ENCODE assay signal across 16 mouse cellular contexts in the genomic region with DNA sequence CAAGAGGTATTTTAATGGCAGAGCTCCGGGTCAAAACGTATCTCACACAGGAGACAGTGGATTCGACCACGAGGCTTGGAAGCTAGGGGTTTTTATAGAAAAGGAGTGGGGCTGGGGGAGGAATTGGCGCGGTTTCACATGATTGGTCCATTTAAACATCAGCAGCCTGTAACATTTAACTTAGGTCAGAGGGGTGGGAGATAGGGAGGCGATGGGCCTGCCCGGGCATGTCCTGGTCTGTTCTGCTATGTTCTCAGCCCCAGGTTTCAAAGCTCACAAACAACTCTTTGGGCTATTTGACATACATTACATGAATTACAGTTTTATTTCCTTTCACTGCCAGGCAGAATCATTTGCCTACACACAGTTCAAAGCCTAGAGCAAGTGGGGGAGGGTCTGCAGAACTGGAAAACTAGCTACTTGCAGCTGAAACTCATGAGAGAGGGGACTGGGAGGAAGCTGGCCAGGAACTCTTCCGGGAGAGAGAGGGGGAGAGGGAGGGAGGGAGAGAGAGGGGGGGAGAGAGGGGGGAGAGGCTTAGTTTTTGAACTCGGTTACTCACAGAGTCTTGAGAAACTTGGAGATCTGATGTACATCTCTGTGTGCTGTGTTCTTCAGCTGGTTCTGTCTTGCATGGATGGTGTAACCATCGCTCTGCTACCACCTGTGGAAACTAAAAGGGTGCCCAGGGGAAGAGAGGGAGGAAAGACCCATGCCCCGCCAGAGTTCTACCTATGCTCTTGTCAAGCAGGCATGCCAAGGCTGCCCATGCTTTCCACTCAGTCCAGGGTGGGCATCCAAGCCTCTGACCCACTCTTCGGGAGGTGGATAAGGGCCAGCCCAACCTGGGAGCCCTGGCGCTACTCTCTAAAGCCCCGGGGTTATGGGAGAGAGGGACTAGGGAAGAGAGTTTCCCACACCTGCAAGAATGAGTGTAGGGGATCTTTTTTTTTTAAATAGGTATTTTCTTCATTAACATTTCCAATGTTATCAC. TPM values are rescaled to one million over a fixed set of nuclear protein-coding genes. Genes with fewer than 3 reads are reported as not detected.
DNase-seq lines count a peak whose midpoint lies in the region; ATAC-seq and TF ChIP-seq lines count a peak whose summit lies in the region.
"Not testable (repeated sequence)": the region's sequence is repeated elsewhere in the genome, so short reads cannot be mapped to it uniquely, and the experiment has no call there.
"Had no signal": no experiment of that assay in that cellular context is flagged by ENCODE, and none has a peak within 500 bp of the region (broad histone marks: within the 10 kb centered on the region; RNA-seq: fewer than 3 reads in every experiment).

No protein-coding gene starts in this region.

- not testable (repeated sequence) for H3K36me3 ChIP-seq in ES-E14 (ENCODE audit: control insufficient read depth, insufficient read depth, low read length, poor library complexity, severe bottlenecking); forebrain, embryonic 11.5 days (ENCODE audit: control insufficient read depth, insufficient read depth, low read length); heart, embryonic 12.5 days; hindbrain, embryonic 16.5 days (ENCODE audit: control insufficient read depth, insufficient read depth, low read length); limb, embryonic 14.5 days (ENCODE audit: control insufficient read depth, insufficient read depth, low read length); midbrain, embryonic 13.5 days

- peak; percentile 56; the same call in 1 of the 2 replicates for ATAC-seq in forebrain, embryonic 11.5 days (replicated peaks; ENCODE audit: low FRiP score)
- peak; percentile 51 for ATAC-seq in heart, embryonic 12.5 days (ENCODE audit: insufficient number of reproducible peaks, low FRiP score)
- ATAC-seq in hindbrain, embryonic 16.5 days = peak; percentile 70
- ATAC-seq in limb, embryonic 14.5 days (ENCODE audit: low FRiP score, low read depth) = peak; percentile 76
- peak; percentile 66 for ATAC-seq in midbrain, embryonic 13.5 days

- peak; percentile 22 for DNase-seq in ES-E14 (ENCODE audit: low read depth, low spot score)
- DNase-seq in embryo, embryonic 9.5 days (ENCODE audit: extremely low spot score) = peak; percentile 51
- not testable (repeated sequence) for DNase-seq in forebrain, embryonic 11.5 days (ENCODE audit: low spot score)
- DNase-seq in limb, embryonic 14.5 days (ENCODE audit: low spot score) = peak; percentile 18
- peak; percentile 15 for DNase-seq in retina, embryonic 14.5 days (ENCODE audit: low spot score)

- not testable (repeated sequence) for H3K4me1 ChIP-seq in ES-E14 (ENCODE audit: control insufficient read depth in 2 of 2, insufficient read depth in 2 of 2, low read length in 2 of 2, poor library complexity in 1 of 2); forebrain, embryonic 11.5 days (replicated peaks; ENCODE audit: control insufficient read depth, insufficient read depth, low read length); heart, embryonic 12.5 days (replicated peaks); hindbrain, embryonic 16.5 days (ENCODE audit: control insufficient read depth, insufficient read depth, low read depth, low read length); limb, embryonic 14.5 days (ENCODE audit: control insufficient read depth, insufficient read depth, low read length)
- H3K4me1 ChIP-seq in midbrain, embryonic 13.5 days (replicated peaks) = peaks cover 10% of the 10 kb centered on the region

- H3K4me2 ChIP-seq in forebrain, embryonic 11.5 days (ENCODE audit: low read depth, low read length, severe bottlenecking); limb, embryonic 14.5 days (replicated peaks; ENCODE audit: low read depth, low read length, severe bottlenecking): not testable (repeated sequence)
- peak overlapping the region; percentile 60 for H3K4me2 ChIP-seq in heart, embryonic 12.5 days
- H3K4me2 ChIP-seq in hindbrain, embryonic 16.5 days (ENCODE audit: low read length) = peak overlapping the region; percentile 60; the same call in 1 of the 2 replicates
- peak overlapping the region; percentile 57 for H3K4me2 ChIP-seq in midbrain, embryonic 13.5 days (replicated peaks)

- not testable (repeated sequence) for TF ChIP-seq POLR2A in limb, embryonic 14.5 days (IDR thresholded peaks at IDR 0.05; ENCODE audit: borderline replicate concordance, extremely low read depth, insufficient read depth, insufficient read length)

- H3K9me3 ChIP-seq in ES-E14 (ENCODE audit: control insufficient read depth, insufficient read depth, low read depth, low read length); forebrain, embryonic 11.5 days (ENCODE audit: control insufficient read depth, low read length); heart, embryonic 12.5 days (replicated peaks); hindbrain, embryonic 16.5 days (ENCODE audit: control insufficient read depth, low read length); limb, embryonic 14.5 days (ENCODE audit: control insufficient read depth, low read length); midbrain, embryonic 13.5 days: not testable (repeated sequence)

- WGBS in forebrain, embryonic 11.5 days = 60% methylated on average over 10 of the region's 15 CpGs
- 56% methylated on average over 11 of the region's 15 CpGs for WGBS in heart, embryonic 12.5 days
- 52% methylated on average over 11 of the region's 15 CpGs for WGBS in hindbrain, embryonic 16.5 days
- WGBS in limb, embryonic 14.5 days = 61% methylated on average over 9 of the region's 15 CpGs
- 51% methylated on average over 11 of the region's 15 CpGs for WGBS in midbrain, embryonic 13.5 days

- H3K4me3 ChIP-seq in ES-E14 (ENCODE audit: insufficient read depth in 1 of 2, low read depth in 1 of 2, low read length in 2 of 2, poor library complexity in 1 of 2, severe bottlenecking in 1 of 2) = peak overlapping the region in 1 of 2 experiments; percentile 59; a peak in 1 of 4 replicates
- not testable (repeated sequence) for H3K4me3 ChIP-seq in forebrain, embryonic 11.5 days (ENCODE audit: low read depth, low read length); heart, embryonic 12.5 days; limb, embryonic 14.5 days (replicated peaks; ENCODE audit: low read length)
- H3K4me3 ChIP-seq in hindbrain, embryonic 16.5 days (ENCODE audit: low read length) = peak overlapping the region; percentile 10
- H3K4me3 ChIP-seq in midbrain, embryonic 13.5 days (replicated peaks) = peak overlapping the region; percentile 30; the same call in 1 of the 2 replicates

- H3K27me3 ChIP-seq in forebrain, embryonic 11.5 days (ENCODE audit: control insufficient read depth, insufficient read depth, low read length); heart, embryonic 12.5 days (replicated peaks); hindbrain, embryonic 16.5 days (replicated peaks; ENCODE audit: control insufficient read depth, insufficient read depth, low read length); limb, embryonic 14.5 days (ENCODE audit: control insufficient read depth, insufficient read depth, low read length); midbrain, embryonic 13.5 days: not testable (repeated sequence)

- in situ Hi-C loops in ES-E14 (cut with MboI; ENCODE audit: low sequenced_read_pairs in 2 of 2, unreplicated experiment in 2 of 2) = not testable (repeated sequence)

- 0 out of 2 replicates have a peak overlapping the region, but pooled peaks have one; percentile 64 for H3K9ac ChIP-seq in ES-E14 (ENCODE audit: insufficient read depth, low read depth, low read length, poor library complexity, severe bottlenecking)
- not testable (repeated sequence) for H3K9ac ChIP-seq in forebrain, embryonic 11.5 days (ENCODE audit: low read length); heart, embryonic 12.5 days; hindbrain, embryonic 16.5 days (ENCODE audit: low read depth, low read length); limb, embryonic 14.5 days (ENCODE audit: low read depth, low read length, severe bottlenecking); midbrain, embryonic 13.5 days (replicated peaks)

- 0 out of 2 replicates have a peak overlapping the region, but pooled peaks have one; percentile 8 for H3K27ac ChIP-seq in ES-E14 (ENCODE audit: insufficient read depth, low read depth, low read length, poor library complexity, severe bottlenecking)
- H3K27ac ChIP-seq in forebrain, embryonic 11.5 days (ENCODE audit: low read depth, low read length); heart, embryonic 12.5 days (ENCODE audit: poor library complexity, severe bottlenecking); hindbrain, embryonic 16.5 days (ENCODE audit: low read depth, low read length); limb, embryonic 14.5 days (replicated peaks; ENCODE audit: low read depth, low read length); midbrain, embryonic 13.5 days: not testable (repeated sequence)

RNA-seq across cellular contexts. Expression of a gene that starts 12.0 kb away (rescaled TPM):
- not detected in 2 replicates for total RNA-seq in ES-E14 (2012; rRNA removed)
- polyA plus RNA-seq in forebrain, embryonic 11.5 days (2014; fragmentation: Nextera tagmentation; extraction: Ambion mirVana) = not detected in 2 replicates
- not detected in 2 replicates for polyA plus RNA-seq in heart, embryonic 12.5 days (2016; fragmentation: Nextera tagmentation; extraction: Ambion mirVana)
- 0.16 TPM in 1 of 2 replicates, not detected in the other for polyA plus RNA-seq in hindbrain, embryonic 16.5 days (2015; fragmentation: Nextera tagmentation; extraction: Ambion mirVana)
- polyA plus RNA-seq in limb, embryonic 14.5 days (2012; rRNA removed) = 0.14 and 0.27 TPM in 2 replicates
- polyA plus RNA-seq in limb, embryonic 14.5 days (2014; fragmentation: Nextera tagmentation; extraction: Ambion mirVana) = not detected in 2 replicates
- polyA plus RNA-seq in midbrain, embryonic 13.5 days (2015; fragmentation: Nextera tagmentation; extraction: Ambion mirVana) = not detected in 2 replicates
- total RNA-seq: adrenal gland, adult 2 months; gastrocnemius, postnatal 14 days; heart, postnatal 10 days; liver, adult 2 months had no signal
- polyA plus RNA-seq: adrenal gland, adult 2 months; intestine, embryonic 16.5 days; large intestine, adult 2 months; liver, adult 2 months; small intestine, adult 2 months; stomach, postnatal 0 days had no signal

RNA-seq across cellular contexts. Expression of a gene that starts 19.1 kb away (rescaled TPM):
- total RNA-seq in ES-E14 (2012; rRNA removed) = not detected in 2 replicates
- polyA plus RNA-seq in forebrain, embryonic 11.5 days (2014; fragmentation: Nextera tagmentation; extraction: Ambion mirVana) = not detected in 2 replicates
- not detected in 2 replicates for polyA plus RNA-seq in heart, embryonic 12.5 days (2016; fragmentation: Nextera tagmentation; extraction: Ambion mirVana)
- polyA plus RNA-seq in hindbrain, embryonic 16.5 days (2015; fragmentation: Nextera tagmentation; extraction: Ambion mirVana) = not detected in 2 replicates
- polyA plus RNA-seq in limb, embryonic 14.5 days (2012; rRNA removed) = not detected in 2 replicates
- polyA plus RNA-seq in limb, embryonic 14.5 days (2014; fragmentation: Nextera tagmentation; extraction: Ambion mirVana) = not detected in 2 replicates
- polyA plus RNA-seq in midbrain, embryonic 13.5 days (2015; fragmentation: Nextera tagmentation; extraction: Ambion mirVana) = not detected in 2 replicates
- total RNA-seq: adrenal gland, adult 2 months; gastrocnemius, postnatal 14 days; heart, postnatal 10 days; liver, adult 2 months had no signal
- polyA plus RNA-seq: adrenal gland, adult 2 months; intestine, embryonic 16.5 days; large intestine, adult 2 months; liver, adult 2 months; small intestine, adult 2 months; stomach, postnatal 0 days had no signal

RNA-seq across cellular contexts. Expression of a gene that starts 38.8 kb away (rescaled TPM):
- 0.22 TPM in 1 of 2 replicates, not detected in the other for total RNA-seq in ES-E14 (2012; rRNA removed)
- polyA plus RNA-seq in forebrain, embryonic 11.5 days (2014; fragmentation: Nextera tagmentation; extraction: Ambion mirVana) = not detected in 2 replicates
- polyA plus RNA-seq in heart, embryonic 12.5 days (2016; fragmentation: Nextera tagmentation; extraction: Ambion mirVana) = not detected in 2 replicates
- not detected in 2 replicates for polyA plus RNA-seq in hindbrain, embryonic 16.5 days (2015; fragmentation: Nextera tagmentation; extraction: Ambion mirVana)
- polyA plus RNA-seq in limb, embryonic 14.5 days (2012; rRNA removed) = 0.15 and 0.24 TPM in 2 replicates
- not detected in 2 replicates for polyA plus RNA-seq in limb, embryonic 14.5 days (2014; fragmentation: Nextera tagmentation; extraction: Ambion mirVana)
- not detected in 2 replicates for polyA plus RNA-seq in midbrain, embryonic 13.5 days (2015; fragmentation: Nextera tagmentation; extraction: Ambion mirVana)
- total RNA-seq: adrenal gland, adult 2 months; gastrocnemius, postnatal 14 days; heart, postnatal 10 days; liver, adult 2 months had no signal
- polyA plus RNA-seq: adrenal gland, adult 2 months; intestine, embryonic 16.5 days; large intestine, adult 2 months; liver, adult 2 months; small intestine, adult 2 months; stomach, postnatal 0 days had no signal
